Mouse (Mus musculus) cerebellum, adult 2 months (tissue): ENCODE measurements around the gene Dnajc25.

ENCODE experiments used
- CTCF ChIP-seq: fragments of 200-500 bp; IDR thresholded peaks from 2 replicates; pipeline ENCODE4 v1.5.1; 2011; ENCODE audit warnings: low read depth, mild to moderate bottlenecking, control low read depth, low read length, moderate library complexity, borderline replicate concordance; ENCODE audit not compliant: insufficient read depth
- POLR2A ChIP-seq: fragments of 200-500 bp; IDR thresholded peaks from 2 replicates; pipeline ENCODE4 v1.6.1; 2011; ENCODE audit warnings: low read length, control low read depth, borderline replicate concordance; ENCODE audit not compliant: insufficient read depth

GRCm38 (mm10) chr4:59034325-59034917 is 39.6 kb downstream of the Dnajc25 start:
- TF ChIP-seq CTCF = no peak
- TF ChIP-seq POLR2A = no peak
